Mouse (Mus musculus): ENCODE results near the gene Ankrd60.

Gene Ankrd60

DNA sequence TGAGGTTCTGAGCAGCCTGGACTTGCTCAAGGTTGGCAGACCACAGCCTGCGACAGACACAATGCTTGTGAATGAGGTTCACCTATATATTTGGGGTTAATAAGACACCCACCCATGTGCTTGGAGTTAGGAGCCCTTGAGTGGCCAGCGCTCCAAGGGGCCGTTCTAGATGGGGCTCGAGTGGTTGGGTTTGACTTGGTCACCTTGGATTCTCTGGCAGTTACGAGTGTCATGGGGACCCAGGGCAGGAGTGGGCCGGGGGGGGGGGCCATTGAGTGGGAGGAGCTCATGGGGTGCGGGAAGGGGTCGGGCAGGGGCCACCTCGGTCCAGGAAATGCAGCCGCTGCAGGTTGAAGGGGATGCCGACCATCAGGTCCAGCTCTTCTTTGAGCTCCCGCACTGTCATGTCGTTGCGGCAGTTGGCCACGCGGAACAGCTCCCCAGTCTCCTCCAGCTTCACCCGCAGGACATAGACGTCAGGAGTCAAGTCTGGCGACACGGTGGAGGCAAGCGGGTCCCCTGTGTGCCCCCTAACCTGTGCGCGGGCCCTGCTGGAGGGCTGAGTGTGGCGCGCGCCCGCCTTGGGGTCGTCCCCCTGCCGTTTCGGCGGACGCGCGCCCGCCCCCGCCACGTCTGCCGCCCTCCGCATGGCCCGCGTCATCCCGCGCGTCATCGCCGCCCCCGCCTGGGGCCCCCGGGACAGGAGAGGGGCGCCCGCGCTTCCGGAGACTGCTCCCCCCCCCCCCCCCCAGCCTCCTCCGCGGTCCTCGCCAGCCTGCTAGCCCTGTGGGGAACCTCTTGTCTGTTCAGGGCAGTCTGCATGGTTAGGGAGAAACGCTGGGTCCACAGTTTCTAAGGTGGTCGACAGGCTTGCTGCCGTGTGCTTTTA lies at the start of gene Ankrd60:
Gene Ankrd60 (minus strand): TSS at position 697 of the 889 bp plus-strand sequence.
- no peak for DNase-seq (ENCODE audit: low read depth)

DNA sequence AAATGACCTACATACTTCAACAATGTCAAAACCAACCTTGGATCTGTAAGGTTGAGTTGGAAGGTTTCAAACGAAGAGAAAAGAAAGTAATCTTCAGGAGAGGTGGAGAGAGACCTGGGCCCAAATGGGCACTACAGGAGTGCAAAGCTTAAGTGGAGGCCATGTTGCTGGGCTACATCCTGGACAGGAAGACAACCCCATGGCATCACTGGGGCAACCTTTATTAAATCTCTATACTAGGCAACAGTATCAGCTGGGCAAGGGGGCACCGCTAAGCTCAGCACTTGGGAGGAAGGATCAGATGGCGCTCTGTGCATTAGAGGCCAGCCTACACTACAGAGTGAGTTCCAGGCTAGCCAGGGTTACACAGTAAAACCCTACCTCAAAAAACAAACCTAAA lies 47.6 kb upstream of the Ankrd60 start:
- DNase-seq (ENCODE audit: low read depth) = no peak

GRCm38 (mm10) chr2:173624667-173625066 lies 46.5 kb upstream of the Ankrd60 start:
- no peak for DNase-seq (ENCODE audit: low read depth)

- DNase-seq (ENCODE audit: low read depth) = no peak
Observed at GRCm38 (mm10) chr2:173622173-173622601, 44.0 kb upstream of the Ankrd60 start.

DNA sequence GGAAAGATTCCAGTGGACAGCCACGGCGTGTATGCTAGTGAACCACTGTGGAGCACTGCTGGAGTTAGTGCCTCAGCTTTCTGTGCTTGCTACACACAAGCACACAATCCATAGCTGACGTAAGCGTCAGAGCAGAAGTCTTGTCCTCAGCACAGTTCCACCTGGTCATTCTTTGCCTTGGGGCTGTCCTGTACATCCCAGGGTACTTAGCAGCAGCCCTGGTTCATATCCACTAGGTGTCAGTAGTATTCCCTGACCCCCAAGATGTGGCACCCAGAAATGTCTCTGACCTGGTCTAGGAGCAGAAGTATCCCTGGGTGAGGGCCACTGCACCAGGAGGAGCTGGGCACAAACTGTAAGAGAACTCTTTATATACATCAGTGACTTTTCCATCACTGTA lies 42.5 kb upstream of the Ankrd60 start:
- no peak for DNase-seq (ENCODE audit: low read depth)

GRCm38 (mm10) chr2:173619132-173619531 lies 41.0 kb upstream of the Ankrd60 start:
- DNase-seq (ENCODE audit: low read depth) = no peak

GRCm38 (mm10) chr2:173616156-173616555 lies 38.0 kb upstream of the Ankrd60 start:
- no peak for DNase-seq (ENCODE audit: low read depth)

DNA sequence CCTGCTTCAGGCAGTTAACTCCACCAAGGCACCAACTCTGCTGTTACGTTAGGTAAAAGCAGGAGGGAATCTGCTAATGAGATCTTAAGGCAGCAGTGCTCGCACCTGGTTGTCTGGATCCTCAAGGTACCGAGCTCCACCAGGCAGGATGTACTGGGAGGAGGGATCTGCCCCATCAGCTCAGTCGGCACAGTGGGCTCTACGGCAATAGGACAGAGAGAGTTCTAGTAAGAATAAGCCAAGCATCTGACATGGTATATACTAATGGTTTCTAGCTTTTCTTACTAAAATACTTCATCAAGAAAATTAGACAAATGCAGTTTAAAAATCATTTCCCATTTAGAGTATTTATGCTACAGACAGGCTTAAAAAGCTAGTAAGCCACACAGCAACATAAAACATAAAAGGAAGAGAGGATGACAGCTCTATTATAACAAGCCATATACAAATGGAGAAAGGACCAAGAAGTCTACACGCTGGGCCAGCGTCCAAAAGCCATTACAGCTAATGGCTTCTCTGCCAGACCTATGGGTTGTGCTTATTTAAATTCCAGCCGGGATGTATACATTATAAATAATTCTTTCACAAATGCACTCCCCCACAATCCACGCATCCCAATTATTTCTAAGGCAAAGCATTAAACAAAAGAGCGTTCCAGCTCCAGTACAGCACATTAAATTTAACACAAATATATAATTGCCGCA lies 37.4 kb upstream of the Ankrd60 start:
- DNase-seq (ENCODE audit: low read depth) = no peak

DNA sequence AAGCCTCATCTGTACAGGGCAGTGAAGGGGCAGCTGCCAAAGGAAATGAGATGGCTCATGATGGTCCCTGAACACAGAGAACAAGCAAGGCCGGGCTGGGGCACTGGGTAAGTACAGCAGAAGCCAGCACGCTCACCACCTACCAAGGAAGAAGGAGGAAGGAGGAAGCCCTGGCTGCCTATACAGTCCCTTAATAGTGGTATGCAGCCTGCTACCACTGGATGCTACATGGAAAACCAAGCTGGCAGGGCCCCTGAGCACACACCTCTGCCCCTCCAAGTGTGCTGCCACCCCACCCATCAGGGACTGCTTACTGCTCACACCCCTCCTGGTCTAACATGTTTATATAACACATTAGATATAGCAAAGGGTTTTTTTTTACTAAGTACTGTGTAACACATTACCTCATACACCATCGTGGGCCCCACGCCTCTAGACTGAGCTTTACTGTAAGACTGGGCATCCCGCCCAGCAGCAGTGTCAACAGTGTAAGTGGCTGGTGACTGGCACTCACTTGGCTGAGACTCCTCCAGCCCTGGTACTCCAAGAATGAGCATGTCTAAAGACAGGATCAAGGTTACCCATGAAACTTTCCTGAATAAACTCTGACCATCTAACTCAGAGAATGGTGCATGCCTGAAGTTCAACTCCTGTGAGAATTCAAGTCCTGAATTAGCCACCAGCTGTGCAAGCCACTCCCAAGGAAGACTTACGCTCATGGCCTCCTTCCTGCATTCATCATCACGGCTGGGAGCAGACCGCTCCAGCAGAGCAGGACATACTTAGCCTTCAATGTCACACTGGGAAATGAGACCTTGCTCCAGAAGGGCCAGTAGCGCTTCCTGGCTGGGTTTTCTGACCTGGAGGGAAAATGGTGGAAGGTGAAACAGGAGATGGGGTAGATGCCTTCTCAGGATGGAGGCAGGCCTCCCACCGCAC lies 30.1 kb upstream of the Ankrd60 start:
- no peak for DNase-seq (ENCODE audit: low read depth)

- DNase-seq (ENCODE audit: low read depth) = no peak
Observed at GRCm38 (mm10) chr2:173606415-173606804, 28.2 kb upstream of the Ankrd60 start.

- DNase-seq (ENCODE audit: low read depth) = no peak
Observed at GRCm38 (mm10) chr2:173605713-173606414, 27.7 kb upstream of the Ankrd60 start.

DNA sequence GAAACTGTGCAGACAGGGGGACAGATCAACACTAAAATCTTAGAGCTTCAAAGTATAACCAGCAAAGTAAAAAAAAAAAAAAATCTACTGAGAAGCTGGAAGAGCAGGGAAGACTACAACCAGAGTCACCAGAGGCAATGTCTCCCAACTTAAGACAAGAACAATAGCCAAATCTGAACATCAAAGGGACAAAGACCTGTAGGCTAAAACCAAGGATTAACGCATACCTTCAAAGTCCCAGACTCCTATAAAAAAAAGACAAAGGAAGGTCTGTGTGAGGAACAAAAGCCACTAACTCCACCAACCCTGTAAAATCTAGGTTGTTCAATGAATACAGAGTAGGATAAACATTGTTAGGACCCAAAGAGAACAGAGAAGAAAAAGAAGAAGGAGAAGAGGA lies 23.7 kb upstream of the Ankrd60 start:
- no peak for DNase-seq (ENCODE audit: low read depth)

- no peak for DNase-seq (ENCODE audit: low read depth)
Observed at GRCm38 (mm10) chr2:173595374-173595781, 17.2 kb upstream of the Ankrd60 start.

DNA sequence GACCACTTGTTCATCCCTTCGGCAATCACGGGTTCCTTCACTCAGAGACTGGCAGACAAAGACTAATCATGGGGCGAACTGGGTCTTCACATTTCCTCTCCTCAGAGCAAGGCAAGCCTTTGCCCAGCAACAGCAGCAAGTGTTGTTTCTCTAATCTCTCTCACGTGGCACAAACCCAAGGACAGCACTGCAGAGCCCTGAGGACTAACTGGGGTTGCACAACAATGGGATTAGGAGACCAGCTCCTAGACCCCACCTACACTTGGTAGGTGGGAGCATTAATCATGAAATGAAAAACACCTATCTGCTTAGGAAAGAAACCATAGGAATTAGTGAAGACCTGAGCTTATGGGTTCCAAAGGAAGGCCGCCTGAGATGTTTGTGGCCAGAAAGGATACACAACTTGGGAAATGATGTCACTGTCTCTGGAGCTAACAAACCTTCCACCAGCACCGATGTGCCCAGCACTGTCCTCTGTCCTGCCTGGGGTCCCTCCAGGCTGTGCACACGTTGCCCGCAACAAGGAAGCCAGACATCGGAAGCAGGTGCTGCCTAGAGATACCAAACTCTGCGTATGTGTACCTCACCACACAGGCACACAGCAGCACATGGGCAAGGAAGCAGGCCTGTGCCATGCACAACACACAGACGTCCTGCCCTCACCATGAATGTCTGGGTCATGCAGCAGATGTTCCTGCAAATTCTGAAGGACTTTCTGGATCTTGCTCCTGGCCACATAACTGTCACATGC lies 16.3 kb upstream of the Ankrd60 start:
- no peak for DNase-seq (ENCODE audit: low read depth)

- no peak for DNase-seq (ENCODE audit: low read depth)
Observed at GRCm38 (mm10) chr2:173593841-173594240, 15.7 kb upstream of the Ankrd60 start.

DNA sequence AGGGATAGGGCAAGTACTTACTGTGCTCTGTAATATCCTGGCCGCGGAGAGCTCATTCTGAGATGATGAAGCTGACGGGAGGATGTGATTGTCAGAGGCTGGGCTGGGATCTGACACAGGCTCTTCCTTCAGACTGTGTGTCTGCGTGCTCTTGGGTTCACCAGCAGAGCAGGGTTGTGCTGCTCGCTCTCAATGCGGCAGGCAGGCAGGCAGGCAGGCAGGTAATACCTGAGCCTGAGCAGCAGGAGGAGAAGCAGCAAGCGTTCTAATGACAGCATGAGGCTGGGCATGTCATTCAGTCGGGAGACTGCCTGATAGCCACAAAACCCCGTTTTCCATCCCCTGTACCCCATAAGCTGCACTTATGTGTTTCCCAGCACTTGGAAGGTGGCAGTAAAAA lies 14.6 kb upstream of the Ankrd60 start:
- no peak for DNase-seq (ENCODE audit: low read depth)

DNA sequence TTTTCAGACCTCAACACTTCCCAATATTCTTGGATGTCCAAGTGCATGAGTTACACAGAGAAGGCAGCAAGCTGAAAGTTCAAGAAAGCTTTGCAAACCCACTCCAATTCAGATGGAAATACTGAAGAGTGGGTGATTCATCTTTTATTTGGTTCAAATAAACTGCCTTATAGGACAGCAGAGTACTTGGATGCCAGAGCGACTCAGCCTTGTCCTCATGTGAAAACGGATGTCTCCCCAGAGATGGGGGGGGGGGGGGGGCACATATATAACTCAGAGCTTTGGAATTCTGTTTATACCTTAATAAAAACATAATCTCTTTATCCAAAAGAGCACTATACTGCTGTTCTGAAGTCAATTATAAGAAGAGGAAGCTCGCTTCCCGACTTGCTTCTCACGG lies 9.2 kb upstream of the Ankrd60 start:
- no peak for DNase-seq (ENCODE audit: low read depth)

- DNase-seq (ENCODE audit: low read depth) = no peak
Observed at GRCm38 (mm10) chr2:173586118-173586968, 8.2 kb upstream of the Ankrd60 start.

- no peak for DNase-seq (ENCODE audit: low read depth)
Observed at GRCm38 (mm10) chr2:173585387-173586117, 7.4 kb upstream of the Ankrd60 start.
